Mouse (Mus musculus) liver, adult 2 months (tissue): ENCODE data around the gene Cnot11.

Experiments used
- CTCF ChIP-seq: fragments of 200-500 bp; IDR thresholded peaks from 2 replicates; pipeline ENCODE4 v1.5.1; 2011; ENCODE audit warnings: low read depth, low read length, control low read depth
- POLR2A ChIP-seq: fragments of 200-500 bp; IDR thresholded peaks from 2 replicates; pipeline ENCODE4 v1.6.1; 2011; ENCODE audit warnings: low read length, control low read depth; ENCODE audit not compliant: insufficient read depth; ENCODE audit errors: extremely low read depth

DNA sequence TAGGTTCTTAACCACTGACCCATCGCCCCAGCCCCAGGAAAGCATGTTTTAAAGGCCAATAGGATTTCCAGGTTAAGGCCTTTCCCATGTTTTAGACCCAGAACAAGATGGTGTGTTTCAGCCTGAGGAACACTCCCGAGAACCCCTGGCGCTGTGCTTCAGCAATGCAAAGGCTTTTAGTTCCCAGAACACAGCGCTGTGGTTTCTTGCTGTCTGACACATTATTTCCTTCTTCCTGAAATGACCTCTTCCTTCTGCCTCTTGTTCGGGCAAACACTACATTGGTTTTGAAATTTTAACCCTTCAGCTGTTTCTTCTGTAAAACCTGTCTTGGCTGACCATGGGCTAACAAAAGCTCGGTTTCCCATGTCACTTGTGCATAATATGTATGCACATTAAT is 44.3 kb downstream of the Cnot11 start:
- TF ChIP-seq CTCF (no peak), POLR2A (no peak)
